Mouse (Mus musculus) testis, postnatal 14 days (tissue): ENCODE data around the gene Ush2a.
A peak's percentile ranks its signal among the peaks of the same experiment; 100 is the strongest.

Source experiments
- DNase-seq: peaks from one replicate; pipeline ENCODE4 v3.0.0; 2021; ENCODE audit warnings: low spot score

The Ush2a gene

DNA sequence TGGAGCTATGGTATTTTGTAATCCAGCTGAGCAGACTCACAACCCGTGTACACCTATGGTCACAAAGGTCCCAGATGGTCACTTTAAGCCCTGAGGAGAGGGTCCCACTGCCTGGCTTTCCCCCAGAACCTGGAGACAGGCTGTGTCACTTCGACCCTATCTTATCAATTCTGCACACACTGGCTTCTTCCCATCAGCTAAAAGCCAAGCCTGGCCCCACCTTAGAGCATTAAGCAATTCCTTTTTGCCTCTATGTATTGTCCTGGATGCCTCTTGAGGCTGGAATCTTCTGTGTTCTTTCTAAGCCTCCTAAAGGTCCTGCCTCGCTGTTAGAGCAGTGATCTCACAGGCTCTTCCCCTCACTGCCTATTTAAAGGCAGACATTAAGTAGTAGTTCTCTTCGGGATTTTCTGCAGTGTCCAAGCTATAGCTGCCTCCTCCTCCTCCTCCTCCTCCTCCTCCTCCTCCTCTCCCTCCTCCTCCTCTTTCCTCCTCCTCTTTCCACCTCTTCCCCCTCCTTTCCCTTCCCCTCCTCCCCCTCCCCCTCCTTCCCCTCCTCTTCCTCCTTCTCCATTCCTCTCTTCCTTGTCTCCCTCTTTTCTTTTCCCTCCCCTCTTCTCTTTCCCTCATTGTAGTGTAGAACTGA is 635.2 kb downstream of the Ush2a start:
- no peak for DNase-seq

DNA sequence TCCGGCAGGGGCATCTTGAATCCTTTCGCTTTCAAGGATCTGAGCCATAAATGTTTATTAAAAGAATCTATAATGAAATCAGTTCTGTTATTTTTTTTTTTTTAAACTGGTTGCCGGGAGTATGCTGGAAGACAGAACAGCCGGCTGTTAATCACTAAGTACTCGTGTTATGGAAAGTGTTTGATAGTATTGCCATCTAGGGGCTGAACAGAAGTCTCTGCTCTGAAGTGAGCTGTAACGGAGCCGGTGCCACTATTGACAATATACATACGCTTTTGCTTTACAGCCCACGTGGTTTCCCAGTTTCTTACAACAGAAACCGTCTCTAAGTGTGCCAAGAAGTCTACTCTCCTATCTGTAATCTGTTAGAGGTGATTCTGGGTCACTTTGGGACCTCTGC is 642.3 kb downstream of the Ush2a start:
- DNase-seq = no peak

DNA sequence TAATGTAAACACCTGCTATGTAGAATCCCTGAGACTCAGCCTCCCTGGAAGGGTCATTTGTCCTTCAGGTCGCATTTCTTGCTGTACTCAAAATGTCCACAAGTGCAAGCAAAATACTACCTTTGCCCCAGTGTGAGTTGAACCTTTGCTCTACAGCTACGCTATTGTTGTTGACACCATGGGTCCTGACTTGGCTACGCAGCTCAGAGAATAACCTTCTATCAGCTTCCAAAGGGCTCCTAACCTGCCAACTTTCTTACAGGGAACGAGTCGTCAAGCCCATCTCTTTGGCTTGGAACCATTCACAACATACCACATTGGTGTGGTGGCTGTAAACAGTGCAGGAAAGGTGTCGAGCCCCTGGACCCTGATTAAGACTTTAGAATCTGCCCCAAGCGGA is 644.4 kb downstream of the Ush2a start:
- DNase-seq = no peak

DNA sequence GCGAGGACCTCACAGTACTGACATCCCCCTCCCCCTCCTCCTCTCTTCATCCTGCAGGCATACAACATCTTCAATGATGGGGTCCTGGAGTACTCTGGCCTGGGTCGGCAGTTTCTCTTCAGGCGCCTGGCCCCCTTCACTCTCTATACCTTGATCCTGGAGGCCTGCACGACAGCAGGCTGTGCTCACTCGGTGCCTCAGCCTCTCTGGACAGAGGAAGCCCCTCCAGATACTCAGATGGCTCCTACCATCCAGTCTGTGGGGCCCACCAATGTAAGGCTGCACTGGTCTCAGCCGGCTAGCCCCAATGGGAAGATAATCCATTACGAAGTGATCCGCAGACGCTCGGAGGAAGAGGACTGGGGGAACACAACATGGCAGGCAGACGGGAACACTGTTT is 648.8 kb downstream of the Ush2a start:
- no peak for DNase-seq

DNA sequence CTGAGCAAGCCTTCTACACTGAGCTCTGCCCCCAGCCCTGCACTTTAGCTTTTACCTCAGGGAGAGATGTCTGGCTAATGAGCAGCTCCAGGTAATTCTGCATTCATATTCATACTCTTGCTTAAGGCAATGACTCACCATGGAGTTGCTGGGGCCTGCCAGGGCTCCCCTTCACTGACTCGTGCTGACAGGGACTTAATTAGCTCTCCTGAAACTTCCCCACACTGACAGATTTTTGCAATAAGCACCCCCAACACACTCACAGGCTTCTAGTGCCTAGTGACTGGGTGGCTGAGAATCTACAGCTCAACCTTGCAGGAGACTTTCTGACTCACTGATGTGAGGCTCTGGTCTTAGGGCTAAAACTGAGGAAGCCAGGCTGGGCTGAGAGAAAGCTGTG is 658.1 kb downstream of the Ush2a start:
- no peak for DNase-seq

DNA sequence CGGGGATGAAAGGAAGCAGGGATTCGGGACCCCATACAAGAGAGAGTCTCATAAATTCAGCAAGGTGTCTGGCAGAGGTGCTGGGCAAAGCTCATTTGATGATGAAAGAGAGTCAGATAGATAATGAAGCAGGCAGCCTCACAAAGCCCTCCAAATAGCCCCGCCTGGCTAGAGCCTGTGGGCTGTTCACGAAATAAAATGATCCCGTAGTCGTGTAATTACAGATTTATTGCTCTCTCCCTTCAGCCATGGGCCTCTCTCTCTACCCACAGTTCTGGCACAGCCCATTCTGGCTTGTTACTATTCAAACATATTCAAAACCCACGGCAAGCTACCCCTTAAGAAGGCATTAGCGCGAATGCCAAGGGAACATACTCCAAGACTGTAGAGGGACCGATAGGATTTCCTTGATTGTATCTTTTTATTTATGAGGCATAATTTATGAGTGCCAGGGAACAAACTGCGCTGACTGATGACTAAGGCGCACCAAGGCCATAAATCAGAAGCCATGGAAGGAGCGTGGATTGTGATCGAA is 675.5 kb downstream of the Ush2a start:
- DNase-seq = no peak

DNA sequence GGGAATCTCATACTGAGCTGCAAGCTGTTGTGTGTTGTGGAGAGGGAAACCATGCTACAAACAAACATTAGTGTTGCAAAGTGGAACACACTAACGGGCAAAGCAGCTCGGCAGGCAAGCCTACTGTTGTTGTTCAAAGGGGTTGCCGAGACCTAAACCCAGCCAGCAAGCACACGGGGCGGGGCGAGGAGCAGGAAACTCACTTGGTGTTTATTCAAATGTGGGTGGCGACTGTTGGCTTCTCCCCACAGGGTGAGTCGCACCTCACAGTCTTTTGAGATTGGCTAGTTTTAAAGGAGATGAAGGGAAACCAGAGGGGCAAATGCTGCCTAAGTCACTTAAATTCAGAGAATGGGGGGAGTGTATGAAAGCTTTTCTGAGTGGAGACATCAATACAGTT is 683.5 kb downstream of the Ush2a start:
- DNase-seq = no peak

DNA sequence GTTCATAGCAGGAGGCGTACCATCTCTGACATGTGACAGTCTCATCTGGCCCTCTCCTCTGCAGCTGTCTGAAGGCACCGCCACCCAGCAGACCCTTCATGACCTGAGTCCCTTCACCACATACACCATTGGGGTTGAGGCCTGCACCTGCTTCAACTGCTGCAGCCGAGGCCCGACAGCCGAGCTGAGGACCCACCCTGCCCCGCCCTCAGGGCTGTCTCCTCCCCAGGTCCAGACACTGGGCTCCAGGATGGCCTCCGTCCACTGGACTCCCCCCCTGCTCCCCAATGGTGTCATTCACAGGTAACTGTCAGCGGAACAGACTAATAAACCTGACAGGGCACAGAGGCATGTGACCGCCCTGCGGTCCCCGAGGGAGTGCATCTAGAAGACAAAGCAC is 685.0 kb downstream of the Ush2a start:
- no peak for DNase-seq

DNA sequence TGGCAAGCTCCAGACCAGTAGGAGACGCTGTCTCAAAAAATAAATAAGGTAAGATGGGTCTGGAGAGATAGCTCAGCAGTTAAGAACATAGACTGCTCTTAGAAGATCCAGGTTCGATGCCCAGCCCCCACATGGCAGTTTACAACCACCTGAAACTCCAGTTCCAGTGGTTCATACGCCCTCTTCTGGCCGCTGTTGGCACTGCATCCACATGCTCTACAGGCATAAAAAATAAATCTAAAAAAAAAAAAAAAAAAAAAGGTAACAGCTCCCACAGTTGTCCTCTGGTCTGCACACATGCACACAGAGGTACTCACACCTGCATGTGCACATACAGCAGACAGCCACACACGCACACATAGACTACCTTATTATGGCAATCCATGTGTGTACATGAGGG is 686.0 kb downstream of the Ush2a start:
- no peak for DNase-seq

DNA sequence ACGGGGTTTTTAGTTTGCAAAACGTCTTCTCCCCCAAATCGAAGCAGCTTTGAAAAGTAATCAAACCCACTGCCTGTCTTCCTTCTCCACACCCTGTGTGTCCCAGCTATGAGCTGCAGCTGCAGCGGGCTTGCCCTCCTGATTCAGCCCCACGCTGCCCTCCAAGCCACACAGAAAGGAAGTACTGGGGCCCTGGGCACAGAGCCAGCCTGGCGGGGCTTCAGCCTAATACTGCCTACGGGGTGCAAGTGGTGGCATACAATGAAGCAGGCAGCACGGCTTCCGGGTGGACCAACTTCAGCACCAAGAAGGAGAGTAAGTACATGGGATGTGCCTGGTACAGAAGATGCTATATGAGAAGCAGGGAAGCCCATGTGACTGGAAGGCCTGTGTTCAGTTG is 686.5 kb downstream of the Ush2a start:
- DNase-seq = no peak

DNA sequence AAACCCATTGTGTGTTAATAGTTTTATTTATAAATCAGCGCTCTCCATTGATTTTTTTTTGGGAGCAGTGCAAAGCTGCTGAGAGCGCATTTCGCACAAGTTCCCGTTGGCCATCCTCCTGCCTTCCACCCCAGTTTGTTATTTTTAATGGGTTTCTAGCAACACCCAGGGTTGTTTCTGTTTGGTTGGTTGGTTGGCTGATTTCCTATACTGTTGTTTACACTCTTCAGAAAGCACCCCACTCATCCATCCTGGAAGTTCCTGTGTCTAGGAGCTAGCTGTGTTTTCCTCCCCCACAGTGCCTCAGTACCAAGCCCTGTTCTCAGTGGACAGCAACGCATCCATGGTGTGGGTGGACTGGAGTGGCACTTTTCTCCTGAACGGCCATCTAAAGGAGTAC is 689.3 kb downstream of the Ush2a start:
- no peak for DNase-seq

DNA sequence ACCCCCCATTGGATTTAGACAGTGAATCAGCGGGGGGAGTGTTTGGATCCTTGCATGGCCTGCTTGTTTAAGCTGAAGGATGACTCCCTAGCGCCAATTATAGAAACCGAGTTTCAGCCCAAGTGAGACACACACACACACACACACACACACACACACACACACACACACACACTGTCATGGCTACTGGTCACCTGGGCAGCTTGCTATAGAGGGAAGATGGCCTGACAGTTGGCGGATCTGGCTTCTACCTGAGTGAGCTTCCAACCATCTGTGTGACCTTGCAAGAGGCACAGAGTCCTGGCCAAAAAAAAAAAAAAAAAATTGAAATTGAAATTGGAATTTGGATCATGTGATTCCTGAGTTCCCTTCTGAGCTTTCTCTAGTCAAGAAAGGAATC is 690.7 kb downstream of the Ush2a start:
- no peak for DNase-seq

DNA sequence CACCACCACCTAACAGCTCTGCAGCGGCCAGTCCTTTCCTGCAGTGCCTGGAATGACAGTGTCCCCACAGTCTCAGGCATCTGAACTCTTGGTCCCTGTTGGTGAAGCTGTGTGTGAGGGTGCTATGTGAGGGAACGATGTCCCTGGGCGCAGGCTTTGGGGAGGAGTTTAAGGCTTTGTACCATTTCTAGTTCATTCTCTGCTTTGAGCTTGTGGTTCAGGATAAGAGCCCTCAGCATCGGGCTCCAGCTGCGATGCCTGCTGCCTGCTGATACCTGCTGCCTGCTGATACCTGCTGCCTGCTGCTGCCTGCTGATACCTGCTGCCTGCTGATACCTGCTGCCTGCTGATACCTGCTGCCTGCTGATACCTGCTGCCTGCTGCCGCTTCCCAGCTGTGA is 711.3 kb downstream of the Ush2a start:
- DNase-seq = no peak

DNA sequence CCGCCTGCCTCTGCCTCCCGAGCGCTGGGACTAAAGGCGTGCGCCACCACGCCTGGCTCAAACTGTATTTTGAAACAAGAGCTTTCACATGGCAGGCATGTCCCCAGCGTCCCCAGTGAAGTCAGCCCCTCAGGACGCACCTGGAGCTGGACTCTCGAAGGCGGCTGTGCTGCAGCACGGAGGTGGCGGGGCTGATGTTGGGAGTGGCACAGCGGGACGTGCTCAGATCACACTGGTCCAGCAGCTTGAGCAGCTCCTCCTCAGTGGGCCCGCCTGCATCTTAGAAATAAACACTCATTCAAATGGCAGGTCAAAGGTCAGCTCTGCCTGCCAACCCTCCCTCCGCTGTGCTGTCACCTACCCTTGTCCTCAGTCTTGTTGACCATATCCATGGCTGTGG is 712.1 kb downstream of the Ush2a start:
- no peak for DNase-seq

DNA sequence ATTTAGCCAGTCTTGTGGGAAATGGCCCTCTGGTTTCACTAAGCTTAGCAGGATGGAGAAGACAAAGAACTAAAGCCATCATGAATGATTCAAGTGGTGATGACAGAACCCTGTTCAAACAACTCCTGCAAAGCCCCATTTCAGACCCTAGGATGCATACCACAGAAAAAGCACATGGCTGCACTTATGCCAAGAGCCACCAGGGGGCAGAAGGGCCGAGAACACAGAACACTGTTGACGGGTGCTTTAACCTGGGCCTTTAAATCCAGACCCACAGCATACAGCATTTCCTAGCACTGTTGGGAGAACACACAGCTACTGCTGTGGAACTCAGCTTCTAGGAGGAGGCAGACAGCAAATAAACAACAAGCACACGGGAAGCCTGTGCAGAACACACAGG is 718.2 kb downstream of the Ush2a start:
- DNase-seq = no peak

DNA sequence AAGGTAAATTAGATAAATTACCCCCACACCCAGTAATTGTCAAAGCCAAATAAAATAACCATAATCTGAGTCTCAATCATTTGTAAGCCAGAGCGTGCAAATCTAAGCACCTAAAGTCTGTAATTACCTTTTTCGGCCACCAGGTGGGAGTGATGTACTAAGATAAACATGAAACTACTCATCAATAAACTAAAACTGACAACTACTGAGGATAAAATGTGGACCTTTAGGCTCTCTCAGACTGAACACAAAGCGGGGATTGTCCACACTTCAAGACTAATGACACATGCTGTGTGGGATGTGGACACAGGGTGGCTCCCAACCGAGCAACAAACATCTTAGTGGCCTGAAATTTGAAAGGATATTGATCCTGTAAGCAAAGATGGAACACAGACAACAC is 731.4 kb downstream of the Ush2a start:
- no peak for DNase-seq

DNA sequence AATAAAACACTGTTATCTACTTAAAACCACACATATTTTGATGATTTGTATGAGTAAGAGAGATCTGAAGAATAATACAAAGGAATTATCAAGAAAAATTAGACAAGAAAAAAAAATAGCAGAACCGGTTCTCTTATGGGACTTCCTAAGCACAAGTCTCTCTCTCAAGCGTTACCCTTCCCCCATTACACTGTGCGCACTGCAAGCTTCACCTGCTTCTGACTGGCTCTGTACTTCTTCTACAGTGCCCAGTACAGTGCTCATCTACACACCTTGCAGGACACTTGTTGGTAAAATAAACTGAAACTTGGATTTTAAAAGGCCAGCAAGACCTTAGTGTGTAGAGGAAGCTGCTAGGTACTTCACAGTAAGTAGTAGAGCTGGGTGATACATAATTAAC is 736.1 kb downstream of the Ush2a start:
- no peak for DNase-seq

DNA sequence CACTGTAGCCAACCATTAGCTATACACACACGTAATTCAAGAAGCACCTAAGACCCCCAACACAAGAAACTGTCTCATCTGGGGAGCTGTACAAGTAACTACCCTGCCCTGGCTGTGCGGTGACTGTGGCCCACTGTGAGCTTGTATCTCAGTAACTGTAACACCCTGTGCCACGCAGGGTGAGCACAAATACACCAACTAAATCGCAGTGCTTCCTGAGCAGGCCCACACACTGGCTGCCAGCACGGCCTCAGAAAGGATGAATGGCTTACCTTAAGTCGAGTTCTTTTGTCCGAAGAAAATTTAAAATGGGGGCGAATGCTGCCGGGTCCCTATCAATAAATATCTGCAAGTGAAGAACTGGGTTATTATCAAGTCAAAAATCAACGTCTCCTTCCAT is 738.2 kb downstream of the Ush2a start:
- DNase-seq = no peak

DNA sequence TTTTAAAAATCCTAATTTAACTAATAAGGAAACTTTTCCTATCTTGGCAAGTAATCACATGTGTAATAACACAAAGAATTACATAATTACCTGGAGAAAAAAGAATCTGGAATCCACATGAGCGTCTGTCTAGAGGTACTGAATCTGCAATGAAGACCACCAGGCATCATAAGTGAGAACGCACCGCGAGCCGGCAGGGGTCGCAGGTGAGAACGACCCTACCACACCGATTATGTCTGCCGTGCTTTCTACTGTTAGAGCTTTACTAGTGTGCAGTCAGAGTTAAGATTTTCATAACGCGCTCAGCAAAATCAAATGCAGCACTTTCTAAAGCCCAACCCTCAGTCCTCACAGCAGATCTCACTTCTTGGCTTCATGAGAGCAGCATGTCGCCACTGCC is 740.0 kb downstream of the Ush2a start:
- no peak for DNase-seq

DNA sequence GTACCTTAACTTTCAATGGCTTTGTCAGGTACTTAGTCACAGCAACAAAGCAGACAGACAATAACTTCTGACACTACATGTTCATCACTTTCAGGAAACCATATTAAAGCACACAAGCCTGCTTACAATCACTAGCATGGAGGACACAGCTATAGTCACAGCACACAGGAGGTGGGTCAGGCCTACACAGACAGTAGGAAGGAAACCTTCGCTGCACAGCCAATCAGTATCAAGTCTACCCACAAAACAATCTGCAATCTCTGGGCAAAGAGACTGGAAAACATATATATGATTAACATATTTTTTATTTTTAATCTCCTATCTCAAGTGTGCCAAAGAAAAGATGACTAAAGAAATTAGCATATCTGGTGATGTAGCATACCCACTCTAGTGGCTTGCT is 743.0 kb downstream of the Ush2a start:
- DNase-seq = no peak

DNA sequence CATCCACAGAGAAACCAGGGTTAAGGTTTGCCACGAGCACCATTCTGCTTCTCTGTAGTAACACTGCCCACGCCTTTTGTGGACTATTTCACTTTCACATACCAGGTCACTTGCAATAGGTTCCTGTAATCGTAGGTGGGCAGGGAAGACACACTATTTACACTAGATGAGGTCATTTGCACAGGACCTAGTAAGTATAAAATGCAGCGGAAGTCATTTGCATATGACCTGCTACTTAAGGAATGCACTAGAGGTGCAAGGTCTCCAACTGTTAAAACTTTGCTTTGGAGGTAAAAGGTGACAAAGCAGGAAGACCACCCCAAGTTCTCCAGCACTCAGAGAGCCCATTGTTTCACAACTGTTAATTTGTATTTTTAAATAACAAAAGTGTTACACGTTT is 744.4 kb downstream of the Ush2a start:
- DNase-seq = no peak

DNA sequence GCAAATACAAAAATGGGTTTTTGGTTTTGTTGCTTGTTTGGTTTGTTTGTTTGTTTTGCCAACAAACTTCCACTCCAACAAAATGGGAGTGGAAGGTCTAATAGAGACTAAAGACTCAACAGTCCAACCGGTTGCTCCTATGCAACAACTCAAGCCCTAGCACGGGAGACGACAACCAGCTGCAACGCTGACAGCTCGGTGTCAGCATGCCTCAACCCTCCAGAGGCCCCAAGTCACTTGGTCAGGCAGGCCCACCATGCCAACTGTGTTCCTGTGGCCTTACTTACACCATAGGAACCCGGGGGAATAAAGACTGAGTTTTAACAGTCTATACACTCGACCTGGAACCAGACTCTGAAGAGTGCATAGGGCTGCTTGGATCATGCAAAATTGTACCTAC is 745.0 kb downstream of the Ush2a start:
- DNase-seq = no peak

DNA sequence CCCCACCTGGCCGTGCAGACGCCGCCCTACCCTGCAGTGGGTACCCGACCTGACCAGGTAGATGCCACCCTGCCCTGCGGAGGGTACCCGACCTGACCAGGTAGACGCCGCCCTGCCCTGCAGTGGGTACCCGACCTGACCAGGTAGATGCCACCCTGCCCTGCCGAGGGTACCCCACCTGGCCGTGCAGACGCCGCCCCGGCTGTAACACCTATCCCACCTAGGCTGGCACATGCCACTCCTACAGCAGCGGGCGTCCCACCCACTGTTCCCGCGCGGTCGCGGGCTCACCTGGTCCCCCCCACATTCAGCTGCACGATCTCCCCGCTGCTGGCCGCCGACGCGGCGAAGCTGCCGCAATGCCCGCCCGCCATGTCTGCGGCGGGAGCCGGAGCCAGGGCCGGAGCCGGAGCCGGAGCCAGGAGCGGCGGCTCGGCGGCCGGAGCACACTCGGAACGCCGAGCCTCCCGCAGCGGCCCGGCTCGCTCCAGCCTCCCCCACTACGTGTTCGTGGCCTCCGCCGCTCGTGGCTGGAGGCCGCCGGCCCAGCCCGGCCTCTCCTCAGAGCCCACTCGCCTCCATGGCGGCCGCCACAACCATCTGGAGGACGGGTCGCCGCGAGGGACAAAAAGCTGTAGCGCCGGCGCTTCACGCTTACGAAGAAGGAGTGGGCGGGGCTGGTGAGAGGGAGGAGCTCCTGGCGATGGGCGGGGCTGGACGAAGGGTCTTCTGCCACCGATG is 745.6 kb downstream of the Ush2a start, which contains the start of gene Kctd3:
Kctd3 (minus strand) TSS at position 603 of the 741 bp plus-strand sequence.
- peak; percentile 97 for DNase-seq

DNA sequence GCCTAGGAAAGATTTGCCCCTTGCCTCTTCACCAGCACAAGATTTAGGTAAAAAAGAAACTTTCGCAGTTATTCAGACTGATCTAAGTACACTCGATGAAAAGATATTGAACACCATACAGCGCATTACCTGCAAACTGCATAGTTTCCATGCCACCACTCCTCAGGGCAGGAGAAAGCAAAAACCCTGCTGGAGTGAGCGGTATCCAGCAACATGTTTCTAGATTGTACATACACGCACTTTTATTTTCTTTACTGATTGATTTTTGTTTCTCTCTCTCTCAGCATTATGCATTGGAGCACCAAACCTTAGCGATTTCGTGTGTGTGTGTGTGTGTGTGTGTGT is 746.1 kb downstream of the Ush2a start:
- DNase-seq = no peak
